Mouse (Mus musculus): Measurements from ENCODE around the gene Gemin7.
A peak's percentile ranks its signal among the peaks of the same experiment; 100 is the strongest.

DNA sequence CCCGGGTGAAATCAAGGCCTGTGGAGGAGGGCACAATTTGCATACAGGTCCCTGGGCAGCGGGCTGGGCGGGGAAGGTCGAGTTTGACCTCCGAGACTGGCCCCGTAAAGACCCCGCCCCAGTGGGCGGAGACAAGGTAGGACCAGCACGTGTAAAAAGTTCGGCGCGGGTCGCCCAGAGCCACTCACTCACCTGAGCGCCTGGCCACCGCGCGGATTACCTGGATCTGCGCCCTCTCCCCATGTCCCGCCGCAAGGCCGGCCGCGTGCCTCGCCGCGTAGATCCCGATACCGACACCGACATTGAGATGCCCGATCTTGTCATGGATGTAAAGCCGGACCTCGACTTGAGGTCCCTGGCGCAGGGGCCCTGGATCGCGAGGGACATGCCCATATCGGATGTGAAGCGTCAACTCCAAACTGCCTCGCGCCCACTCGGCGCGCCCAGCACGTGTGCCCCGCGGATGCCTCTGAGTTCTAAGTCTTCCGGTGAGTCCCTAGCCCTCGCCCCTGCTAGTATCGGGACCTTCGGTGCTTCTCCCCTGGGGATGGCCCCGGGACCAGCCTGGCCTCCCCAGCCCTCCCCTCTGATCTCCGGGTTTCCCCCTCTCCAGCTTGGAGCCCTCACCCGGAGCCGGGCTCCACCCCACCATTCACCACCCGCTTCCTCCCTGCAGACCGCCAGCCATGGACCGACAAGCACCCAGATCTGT lies at the start of gene Gemin7, which contains the start of gene Zfp296:
- TF ChIP-seq CTCF (IDR thresholded peaks at IDR 0.05; ENCODE audit: extremely low read depth, insufficient read depth, insufficient read length, insufficient replicate concordance) (no peak), POLR2A (IDR thresholded peaks at IDR 0.05; ENCODE audit: low read depth, low read length) (peak; percentile 38; the same call in 1 of the 2 replicates)

Measured in spleen, adult 2 months (tissue).